Mouse (Mus musculus): ENCODE measurements around the gene Arvcf. TPM values are rescaled to one million over a fixed set of nuclear protein-coding genes. Genes with fewer than 3 reads are reported as not detected.

Gene Arvcf
- polyA plus RNA-seq, 1 experiment: 13.7 TPM

- Histone ChIP-seq H3K4me3 (replicated peaks; ENCODE audit: control insufficient read depth, low read depth, low read length) (peak overlapping the region; percentile 63), H3K4me1 (ENCODE audit: control insufficient read depth, insufficient read depth, low read length) (peaks cover 10% of the 10 kb centered on the region), H3K27ac (ENCODE audit: control insufficient read depth, insufficient read depth, low read depth, low read length, poor library complexity) (peak overlapping the region; percentile 66)
- WGBS: under 1% methylated on average over 63 of the region's 63 CpGs
- TF ChIP-seq POLR2A (IDR thresholded peaks at IDR 0.05; ENCODE audit: borderline replicate concordance, control insufficient read depth, low read depth, low read length) (peak; percentile 78; the same call in 1 of the 2 replicates), CTCF (IDR thresholded peaks at IDR 0.05; ENCODE audit: control insufficient read depth, insufficient read depth, low read length) (peak; percentile 52; the same call in 1 of the 2 replicates)
Observed at GRCm38 (mm10) chr16:18392469-18393426, 44.8 kb downstream of the Arvcf start.

GRCm38 (mm10) chr16:18393595-18393994, 45.6 kb downstream of the Arvcf start:
- no peak overlapping the region for H3K27ac ChIP-seq (ENCODE audit: control insufficient read depth, insufficient read depth, low read depth, low read length, poor library complexity)

GRCm38 (mm10) chr16:18394056-18394455, 46.1 kb downstream of the Arvcf start:
- TF ChIP-seq CTCF (IDR thresholded peaks at IDR 0.05; ENCODE audit: control insufficient read depth, insufficient read depth, low read length) (no peak), POLR2A (IDR thresholded peaks at IDR 0.05; ENCODE audit: borderline replicate concordance, control insufficient read depth, low read depth, low read length) (no peak)
- H3K27ac ChIP-seq (ENCODE audit: control insufficient read depth, insufficient read depth, low read depth, low read length, poor library complexity): no peak overlapping the region
- WGBS: 81% methylated on average over 3 of the region's 3 CpGs
- H3K4me1 ChIP-seq (ENCODE audit: control insufficient read depth, insufficient read depth, low read length): peaks cover 7% of the 10 kb centered on the region; the same call in 1 of the 2 replicates
- H3K4me3 ChIP-seq (replicated peaks; ENCODE audit: control insufficient read depth, low read depth, low read length): no peak overlapping the region

More at GRCm38 (mm10) chr16:18393595-18393994, 45.6 kb downstream of the Arvcf start:
- 48% methylated on average over 5 of the region's 5 CpGs for WGBS
- Histone ChIP-seq H3K4me3 (replicated peaks; ENCODE audit: control insufficient read depth, low read depth, low read length) (no peak overlapping the region), H3K4me1 (ENCODE audit: control insufficient read depth, insufficient read depth, low read length) (peaks cover 6% of the 10 kb centered on the region; the same call in 1 of the 2 replicates)
- TF ChIP-seq CTCF (IDR thresholded peaks at IDR 0.05; ENCODE audit: control insufficient read depth, insufficient read depth, low read length) (no peak), POLR2A (IDR thresholded peaks at IDR 0.05; ENCODE audit: borderline replicate concordance, control insufficient read depth, low read depth, low read length) (no peak)

- H3K4me1 ChIP-seq (ENCODE audit: control insufficient read depth, insufficient read depth, low read length): peaks cover 7% of the 10 kb centered on the region; the same call in 1 of the 2 replicates
- 86% methylated on average over 11 of the region's 11 CpGs for WGBS
- TF ChIP-seq POLR2A (IDR thresholded peaks at IDR 0.05; ENCODE audit: borderline replicate concordance, control insufficient read depth, low read depth, low read length) (no peak), CTCF (IDR thresholded peaks at IDR 0.05; ENCODE audit: control insufficient read depth, insufficient read depth, low read length) (no peak)
Observed at GRCm38 (mm10) chr16:18394777-18395619, 47.0 kb downstream of the Arvcf start.

GRCm38 (mm10) chr16:18395620-18396036, 47.6 kb downstream of the Arvcf start:
- Histone ChIP-seq H3K4me1 (ENCODE audit: control insufficient read depth, insufficient read depth, low read length) (peaks cover 7% of the 10 kb centered on the region; the same call in 1 of the 2 replicates), H3K27ac (ENCODE audit: control insufficient read depth, insufficient read depth, low read depth, low read length, poor library complexity) (no peak overlapping the region), H3K4me3 (replicated peaks; ENCODE audit: control insufficient read depth, low read depth, low read length) (no peak overlapping the region)
- TF ChIP-seq POLR2A (IDR thresholded peaks at IDR 0.05; ENCODE audit: borderline replicate concordance, control insufficient read depth, low read depth, low read length) (no peak), CTCF (IDR thresholded peaks at IDR 0.05; ENCODE audit: control insufficient read depth, insufficient read depth, low read length) (no peak)
- 81% methylated on average over 6 of the region's 7 CpGs for WGBS

More at GRCm38 (mm10) chr16:18394777-18395619, 47.0 kb downstream of the Arvcf start:
- Histone ChIP-seq H3K4me3 (replicated peaks; ENCODE audit: control insufficient read depth, low read depth, low read length) (no peak overlapping the region), H3K27ac (ENCODE audit: control insufficient read depth, insufficient read depth, low read depth, low read length, poor library complexity) (no peak overlapping the region)

- 75% methylated on average over 2 of the region's 2 CpGs for WGBS
- H3K4me1 ChIP-seq (ENCODE audit: control insufficient read depth, insufficient read depth, low read length): peaks cover 7% of the 10 kb centered on the region; the same call in 1 of the 2 replicates
- no peak overlapping the region for H3K27ac ChIP-seq (ENCODE audit: control insufficient read depth, insufficient read depth, low read depth, low read length, poor library complexity)
- no peak overlapping the region for H3K4me3 ChIP-seq (replicated peaks; ENCODE audit: control insufficient read depth, low read depth, low read length)
- no peak for TF ChIP-seq POLR2A (IDR thresholded peaks at IDR 0.05; ENCODE audit: borderline replicate concordance, control insufficient read depth, low read depth, low read length)
- TF ChIP-seq CTCF (IDR thresholded peaks at IDR 0.05; ENCODE audit: control insufficient read depth, insufficient read depth, low read length): no peak
Observed at GRCm38 (mm10) chr16:18396201-18396600, 48.2 kb downstream of the Arvcf start.

- no peak for TF ChIP-seq CTCF (IDR thresholded peaks at IDR 0.05; ENCODE audit: control insufficient read depth, insufficient read depth, low read length)
- no peak for TF ChIP-seq POLR2A (IDR thresholded peaks at IDR 0.05; ENCODE audit: borderline replicate concordance, control insufficient read depth, low read depth, low read length)
- Histone ChIP-seq H3K4me1 (ENCODE audit: control insufficient read depth, insufficient read depth, low read length) (peaks cover 7% of the 10 kb centered on the region; the same call in 1 of the 2 replicates), H3K4me3 (replicated peaks; ENCODE audit: control insufficient read depth, low read depth, low read length) (no peak overlapping the region), H3K27ac (ENCODE audit: control insufficient read depth, insufficient read depth, low read depth, low read length, poor library complexity) (no peak overlapping the region)
- 93% methylated on average over 27 of the region's 27 CpGs for WGBS
Observed at GRCm38 (mm10) chr16:18396791-18397621, 49.0 kb downstream of the Arvcf start.
